Mouse (Mus musculus) lung, embryonic 14.5 days (tissue): ENCODE results near the gene Nif3l1. TPM values are rescaled to one million over a fixed set of nuclear protein-coding genes. Genes with fewer than 3 reads are reported as not detected.
A peak's percentile ranks its signal among the peaks of the same experiment; 100 is the strongest.

Experiments
- ATAC-seq: fragments of 200-750 bp; cut with Nextera tagmentation; 2 replicates; pipeline ENCODE4 v1.8.0; 2017; ENCODE audit warnings: mild to moderate bottlenecking, moderate TSS enrichment, moderate library complexity; ENCODE audit not compliant: insufficient read depth
- DNase-seq: peaks from one replicate; pipeline ENCODE4 v3.0.0-alpha.2; 2015
- H3K27ac ChIP-seq: fragments of 300-500 bp; sonication (generic); 2 replicates; pipeline ENCODE4 v1.5.1; 2014; ENCODE audit warnings: low read depth, mild to moderate bottlenecking, moderate library complexity
- H3K27me3 ChIP-seq: fragments of 300-500 bp; sonication (generic); 2 replicates; pipeline ENCODE4 v1.6.1; 2014; ENCODE audit warnings: low read length, control low read depth; ENCODE audit not compliant: insufficient read depth
- H3K36me3 ChIP-seq: fragments of 300-500 bp; sonication (generic); 2 replicates; pipeline ENCODE4 v1.6.1; 2014; ENCODE audit warnings: control low read depth; ENCODE audit not compliant: insufficient read depth
- H3K4me1 ChIP-seq: fragments of 300-500 bp; sonication (generic); 2 replicates; pipeline ENCODE4 v1.6.1; 2014; ENCODE audit warnings: antibody characterized with exemption, control low read depth; ENCODE audit not compliant: insufficient read depth
- H3K4me2 ChIP-seq: fragments of 300-500 bp; sonication (generic); 2 replicates; pipeline ENCODE4 v1.6.1; 2014; ENCODE audit warnings: mild to moderate bottlenecking
- H3K4me3 ChIP-seq: fragments of 300-500 bp; sonication (generic); 2 replicates; pipeline ENCODE4 v1.5.1; 2014; ENCODE audit warnings: low read depth, low read length
- H3K9ac ChIP-seq: fragments of 300-500 bp; sonication (generic); 2 replicates; pipeline ENCODE4 v1.6.1; 2014
- H3K9me3 ChIP-seq: fragments of 300-500 bp; sonication (generic); 2 replicates; pipeline ENCODE4 v1.6.1; 2016; ENCODE audit warnings: low read depth, low read length, control low read depth
- CTCF ChIP-seq: IDR thresholded peaks from 2 replicates; pipeline ENCODE4 v1.5.1; 2016; ENCODE audit warnings: antibody characterized with exemption, low read depth
- whole genome bisulfite sequencing: fragments of 180-500 bp; shearing (Covaris S2); extraction: QIAGEN DNeasy Blood & Tissue Kit; methylation state at CpG from one replicate; pipeline ENCODE4 v1.1.7; 2014; 5-methylcytosine and 5-hydroxymethylcytosine counted together
- polyA plus RNA-seq: library from polyadenylated mRNA; unstranded; fragments of >200 nt; fragmentation: Nextera tagmentation; extraction: Ambion mirVana; gene quantifications from 2 replicates; pipeline ENCODE4 v1.2.1, GENCODE M21; 2014

Nif3l1 gene
- polyA plus RNA-seq, 1 experiment from 2014 or later, result 53.8 TPM

GRCm38 (mm10) chr1:58448396-58448795 is 3.4 kb downstream of the Nif3l1 start:
- TF ChIP-seq CTCF, result no peak
- Histone ChIP-seq H3K9ac (no peak overlapping the region), H3K27me3 (no peaks in the 10 kb centered on the region), H3K4me3 (no peak overlapping the region), H3K4me1 (no peaks in the 10 kb centered on the region), H3K9me3 (no peaks in the 10 kb centered on the region), H3K4me2 (no peak overlapping the region), H3K27ac (no peak overlapping the region), H3K36me3 (peaks cover 42% of the 10 kb centered on the region)
- no peak for DNase-seq
- ATAC-seq, result no peak
- WGBS, result 76% methylated on average over 7 of the region's 7 CpGs

- peaks cover 87% of the 10 kb centered on the region for H3K36me3 ChIP-seq
These were observed 9.4 kb downstream of the Nif3l1 start for GRCm38 (mm10) chr1:58454316-58454715.

GRCm38 (mm10) chr1:58458175-58458574 is 13.2 kb downstream of the Nif3l1 start:
- ATAC-seq (no peak), DNase-seq (no peak)
- Histone ChIP-seq H3K4me3 (no peak overlapping the region), H3K27ac (no peak overlapping the region), H3K4me1 (no peaks in the 10 kb centered on the region), H3K9ac (no peak overlapping the region), H3K9me3 (no peaks in the 10 kb centered on the region), H3K4me2 (no peak overlapping the region), H3K36me3 (peaks cover 96% of the 10 kb centered on the region), H3K27me3 (no peaks in the 10 kb centered on the region)
- WGBS, result 90% methylated on average over 5 of the region's 5 CpGs
- TF ChIP-seq CTCF, result no peak

More at GRCm38 (mm10) chr1:58454316-58454715, 9.4 kb downstream of the Nif3l1 start:
- DNase-seq, result no peak
- no peak overlapping the region for H3K4me2 ChIP-seq
- TF ChIP-seq CTCF, result no peak
- H3K27me3 ChIP-seq, result no peaks in the 10 kb centered on the region
- no peak overlapping the region for H3K9ac ChIP-seq
- no peaks in the 10 kb centered on the region for H3K9me3 ChIP-seq
- 86% methylated on average over 6 of the region's 6 CpGs for WGBS
- H3K4me1 ChIP-seq, result no peaks in the 10 kb centered on the region
- no peak for ATAC-seq
- no peak overlapping the region for H3K4me3 ChIP-seq
- H3K27ac ChIP-seq, result no peak overlapping the region

GRCm38 (mm10) chr1:58458867-58459266 is 13.9 kb downstream of the Nif3l1 start:
- H3K9ac ChIP-seq, result no peak overlapping the region
- H3K36me3 ChIP-seq, result peaks cover 97% of the 10 kb centered on the region
- H3K4me1 ChIP-seq, result no peaks in the 10 kb centered on the region
- no peak overlapping the region for H3K4me3 ChIP-seq
- no peak overlapping the region for H3K4me2 ChIP-seq
- no peak overlapping the region for H3K27ac ChIP-seq
- H3K27me3 ChIP-seq, result no peaks in the 10 kb centered on the region
- DNase-seq (peak; percentile 29), ATAC-seq (no peak)
- no peak for TF ChIP-seq CTCF
- no peaks in the 10 kb centered on the region for H3K9me3 ChIP-seq
- WGBS, result 63% methylated on average over 2 of the region's 2 CpGs

GRCm38 (mm10) chr1:58460566-58460965 is 15.6 kb downstream of the Nif3l1 start:
- 91% methylated on average over 3 of the region's 3 CpGs for WGBS
- peaks cover 94% of the 10 kb centered on the region for H3K36me3 ChIP-seq

GRCm38 (mm10) chr1:58463935-58464334 is 19.0 kb downstream of the Nif3l1 start:
- ATAC-seq (no peak), DNase-seq (no peak)
- H3K4me2 ChIP-seq, result no peak overlapping the region
- peaks cover 82% of the 10 kb centered on the region for H3K36me3 ChIP-seq
- no peaks in the 10 kb centered on the region for H3K9me3 ChIP-seq
- no peak overlapping the region for H3K9ac ChIP-seq
- H3K4me3 ChIP-seq, result no peak overlapping the region
- no peaks in the 10 kb centered on the region for H3K4me1 ChIP-seq
- no peak for TF ChIP-seq CTCF
- no peaks in the 10 kb centered on the region for H3K27me3 ChIP-seq
- 79% methylated on average over 2 of the region's 2 CpGs for WGBS
- no peak overlapping the region for H3K27ac ChIP-seq

More at GRCm38 (mm10) chr1:58460566-58460965, 15.6 kb downstream of the Nif3l1 start:
- Histone ChIP-seq H3K9me3 (no peaks in the 10 kb centered on the region), H3K9ac (no peak overlapping the region), H3K27me3 (no peaks in the 10 kb centered on the region), H3K27ac (no peak overlapping the region), H3K4me1 (no peaks in the 10 kb centered on the region), H3K4me2 (no peak overlapping the region), H3K4me3 (no peak overlapping the region)
- TF ChIP-seq CTCF, result no peak
- DNase-seq (no peak), ATAC-seq (no peak)

GRCm38 (mm10) chr1:58465042-58465441 is 20.1 kb downstream of the Nif3l1 start:
- DNase-seq, result no peak
- Histone ChIP-seq H3K27ac (no peak overlapping the region), H3K4me3 (no peak overlapping the region), H3K9me3 (no peaks in the 10 kb centered on the region), H3K27me3 (no peaks in the 10 kb centered on the region), H3K9ac (no peak overlapping the region), H3K4me1 (no peaks in the 10 kb centered on the region), H3K4me2 (no peak overlapping the region), H3K36me3 (peaks cover 81% of the 10 kb centered on the region)
- no peak for ATAC-seq
- no peak for TF ChIP-seq CTCF
- 88% methylated on average over 4 of the region's 4 CpGs for WGBS

- 95% methylated on average over 4 of the region's 4 CpGs for WGBS
- no peak for ATAC-seq
- Histone ChIP-seq H3K4me2 (no peak overlapping the region), H3K9me3 (no peaks in the 10 kb centered on the region), H3K27ac (no peak overlapping the region), H3K4me3 (no peak overlapping the region), H3K9ac (no peak overlapping the region), H3K27me3 (no peaks in the 10 kb centered on the region), H3K4me1 (no peaks in the 10 kb centered on the region), H3K36me3 (peaks cover 79% of the 10 kb centered on the region)
- no peak for TF ChIP-seq CTCF
- DNase-seq, result no peak
These were observed 20.6 kb downstream of the Nif3l1 start for GRCm38 (mm10) chr1:58465561-58465960.
